Mouse (Mus musculus): ENCODE results near the gene Zc3h4.

Zc3h4 gene

DNA sequence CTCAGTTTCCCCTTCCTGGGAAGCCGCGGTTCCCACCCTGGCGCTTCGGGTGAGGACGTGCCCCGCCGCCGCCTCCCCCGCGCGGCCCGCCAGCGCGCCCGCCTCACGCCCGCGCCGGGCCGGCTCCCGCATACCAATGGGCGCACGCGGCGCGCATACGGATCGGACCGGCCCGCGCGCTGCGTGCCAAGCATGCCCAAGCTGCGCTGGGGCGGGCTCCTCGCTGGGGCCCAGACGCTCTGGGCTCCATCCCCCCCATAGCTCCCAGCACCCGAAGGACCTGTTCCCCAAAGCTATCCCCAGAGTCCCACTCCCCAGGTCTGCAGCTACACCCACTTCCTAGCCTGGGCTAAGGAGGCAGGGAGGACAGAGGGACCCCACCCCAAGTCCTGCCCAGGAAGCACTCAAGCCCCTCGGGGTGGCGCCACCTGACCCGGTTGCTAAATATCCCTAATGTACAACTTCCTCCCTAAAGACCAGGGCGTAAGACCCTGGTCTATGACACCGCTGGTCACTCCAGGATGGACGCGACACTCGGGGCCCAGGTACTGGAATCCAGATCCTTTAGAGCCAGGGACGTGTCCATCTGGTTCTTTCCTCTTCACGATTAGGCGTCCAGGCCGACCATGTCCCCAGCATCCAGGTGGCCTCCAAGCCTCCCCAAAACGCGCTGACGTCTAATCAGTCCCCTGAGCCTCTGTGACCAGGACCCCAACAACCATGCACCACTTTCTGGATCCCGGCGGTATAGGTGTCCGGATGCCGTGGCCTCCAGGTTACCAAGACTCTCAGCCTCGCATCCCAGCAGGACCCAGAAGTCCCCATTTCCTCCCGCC, 75.3 kb downstream of the Zc3h4 start:
- DNase-seq (ENCODE audit: low read depth, low spot score), result no peak

DNA sequence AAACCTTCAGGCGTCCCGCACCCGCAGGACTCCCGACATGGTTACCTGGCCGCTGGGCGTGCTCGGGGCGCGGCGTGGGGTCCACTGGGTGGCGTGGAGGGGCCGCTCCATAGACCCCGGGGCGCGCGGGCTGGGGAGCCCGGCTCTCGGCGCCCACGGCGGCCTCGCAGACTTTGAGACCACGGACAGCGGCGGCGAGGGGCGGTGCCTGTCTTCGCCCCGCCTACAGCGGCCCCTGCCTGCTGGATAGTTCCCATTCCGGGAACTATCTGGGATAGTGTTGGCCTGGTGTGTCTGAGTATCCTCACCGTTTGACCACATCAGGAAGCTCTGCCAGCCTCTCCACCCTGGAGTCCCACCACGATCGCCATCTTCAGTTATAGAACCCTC, 75.9 kb downstream of the Zc3h4 start:
- DNase-seq (ENCODE audit: low read depth, low spot score), result no peak

GRCm38 (mm10) chr7:16477628-16478027, 76.9 kb downstream of the Zc3h4 start, which contains the start of gene Npas1:
Gene Npas1 (minus strand): TSS chr7:16477728.
- no peak for DNase-seq (ENCODE audit: low read depth, low spot score)

Measured in retina, postnatal 7 days (tissue).